Mouse (Mus musculus) embryo, embryonic 10.5 days (tissue): Measurements from ENCODE around the gene Scp2.

ENCODE experiments used
- DNase-seq: peaks from one replicate; pipeline ENCODE4 v3.0.0-alpha.2; 2015; ENCODE audit warnings: low spot score

The Scp2 gene

DNA sequence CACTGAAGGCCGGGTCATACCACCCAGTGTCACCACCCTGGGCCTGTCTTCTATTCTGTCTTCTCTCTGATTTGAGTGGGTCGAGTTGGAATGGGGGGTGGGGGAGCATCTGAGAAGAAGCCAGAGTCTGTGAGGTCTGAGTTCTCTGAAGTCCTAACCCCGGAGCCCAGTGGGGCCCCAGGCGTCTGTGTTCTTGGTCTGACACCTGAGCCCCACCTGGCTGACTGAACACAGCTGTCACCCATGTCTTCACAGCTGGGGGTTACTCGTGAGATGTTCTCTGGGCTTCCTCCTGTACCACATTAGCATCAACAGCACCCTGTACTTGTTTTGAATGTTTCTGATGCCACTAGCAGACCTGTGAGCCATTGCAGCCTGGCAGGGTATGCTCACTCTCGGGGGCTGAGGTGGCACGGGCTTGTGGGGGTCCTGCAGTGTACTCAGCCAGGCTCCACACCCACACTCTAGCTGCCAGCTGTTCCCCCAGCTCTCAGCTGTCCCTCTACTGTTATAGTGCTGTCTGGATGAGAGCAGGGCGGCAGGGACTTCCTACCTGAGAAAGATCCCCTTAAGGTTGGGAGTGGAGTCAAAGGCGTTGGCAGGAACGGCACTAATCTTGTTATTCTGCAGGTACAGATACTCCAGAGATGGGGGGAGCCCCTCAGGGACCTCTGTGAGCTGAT is 126.4 kb downstream of the Scp2 start:
- DNase-seq: no peak

DNA sequence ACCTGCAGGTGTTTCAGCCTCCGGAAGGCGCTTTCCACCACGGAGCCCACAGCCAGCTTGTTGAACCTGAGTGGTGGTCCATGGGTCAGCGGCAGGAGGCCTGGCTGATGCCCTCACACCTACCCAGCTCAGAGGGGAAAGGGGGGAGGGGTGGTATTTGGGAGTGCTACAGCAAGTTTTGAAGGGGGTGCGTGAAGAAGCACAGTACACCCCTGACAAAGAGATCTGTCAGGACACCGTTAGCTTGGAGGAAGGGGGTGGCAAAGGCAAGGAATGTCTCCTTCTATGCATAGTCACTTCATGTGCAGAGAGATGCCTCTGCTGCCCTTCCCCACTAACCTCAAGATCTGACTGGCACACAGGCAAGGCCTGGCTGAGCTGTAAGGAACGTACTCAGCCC is 127.0 kb downstream of the Scp2 start:
- DNase-seq: no peak

DNA sequence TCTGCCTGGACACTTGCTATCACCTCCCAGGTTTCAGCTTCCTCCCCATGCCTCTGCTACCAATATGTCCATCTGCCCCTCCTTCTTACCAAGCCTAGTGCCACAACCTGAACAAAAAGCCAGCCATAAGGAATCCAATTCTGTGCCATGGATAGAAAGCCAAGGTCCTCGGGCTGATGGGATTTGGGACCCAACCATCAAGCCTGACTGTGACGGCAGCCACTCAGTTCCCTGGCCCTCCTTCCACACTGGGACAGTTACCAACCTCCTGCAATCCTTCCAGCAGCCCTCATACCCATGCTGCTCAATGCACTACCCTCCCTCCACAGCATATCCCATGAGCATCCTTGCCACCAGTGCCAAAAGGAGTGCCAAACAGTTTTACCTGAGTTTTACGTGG is 128.5 kb downstream of the Scp2 start:
- no peak for DNase-seq

DNA sequence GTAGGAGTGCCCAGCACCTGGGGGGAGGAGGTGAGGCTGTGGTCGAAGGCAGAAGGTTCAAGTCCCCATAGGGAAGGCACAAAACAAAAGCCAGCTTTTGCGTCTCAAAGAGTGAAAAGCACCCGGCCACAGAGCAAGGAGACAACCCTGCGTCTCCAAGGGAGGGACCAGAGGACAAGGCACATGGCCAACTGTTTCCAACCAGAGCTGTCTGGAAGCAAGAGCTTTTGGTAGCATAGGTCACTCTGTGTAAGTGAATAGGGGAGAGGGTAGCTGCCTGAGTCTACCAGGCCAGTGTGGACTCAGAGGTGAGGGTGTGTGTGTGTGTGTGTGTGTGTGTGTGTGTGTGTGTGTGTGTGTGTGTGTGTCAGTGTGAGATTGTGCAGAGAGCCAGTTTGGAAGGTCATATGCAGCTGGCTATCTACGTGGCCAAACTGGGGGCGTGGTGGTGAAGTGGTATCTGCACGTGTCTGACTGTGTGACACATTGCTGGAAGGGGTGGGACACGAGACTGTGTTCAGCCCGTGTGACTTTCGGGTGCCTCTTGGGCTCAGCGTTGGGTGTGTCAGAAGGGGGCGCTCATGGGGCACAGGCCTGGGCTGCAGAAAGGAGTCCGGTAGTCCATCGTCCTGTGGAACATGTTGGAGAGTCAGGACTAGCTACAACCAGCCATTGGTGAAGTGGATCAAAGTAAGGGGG is 129.6 kb downstream of the Scp2 start:
- peak; percentile 16 for DNase-seq

DNA sequence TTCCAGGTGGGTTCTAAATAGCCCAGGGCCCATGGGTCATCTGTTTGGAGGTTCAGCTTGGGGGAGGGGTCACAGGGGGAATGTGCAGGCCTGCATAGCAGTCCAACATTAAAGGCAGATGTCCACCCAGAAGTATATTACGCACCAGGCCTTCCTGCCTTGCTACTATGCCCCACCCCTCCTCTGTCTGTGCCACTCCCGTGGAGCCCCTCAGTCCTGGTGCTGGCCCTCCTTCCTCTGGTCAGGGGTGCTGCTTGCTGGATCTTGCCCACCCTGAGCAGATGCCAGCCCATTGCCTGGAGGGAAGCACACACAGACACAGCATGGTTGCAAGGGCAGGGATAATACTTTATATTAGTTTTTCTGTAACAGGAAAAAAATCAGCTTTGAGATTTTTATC is 130.3 kb downstream of the Scp2 start:
- no peak for DNase-seq

DNA sequence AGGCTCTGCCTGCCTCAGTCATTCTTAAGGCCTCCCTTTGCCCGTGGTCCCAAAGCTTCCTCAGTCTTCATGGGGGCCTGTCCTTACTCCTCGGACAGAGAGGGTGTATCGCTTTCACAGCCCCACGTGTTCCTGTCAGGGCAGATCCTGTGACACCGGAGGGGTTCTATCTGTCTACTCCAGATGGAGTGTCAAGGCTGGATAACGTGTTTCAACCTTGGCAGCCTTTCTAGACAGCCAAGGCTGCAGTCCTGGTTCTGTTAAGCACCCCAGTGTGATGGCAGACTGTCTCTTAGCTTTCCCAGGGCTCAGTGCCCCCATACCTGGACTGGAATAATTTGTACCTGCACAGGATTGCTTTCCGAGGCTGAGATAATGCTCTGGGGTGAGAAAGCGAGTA is 136.3 kb downstream of the Scp2 start:
- DNase-seq: no peak

DNA sequence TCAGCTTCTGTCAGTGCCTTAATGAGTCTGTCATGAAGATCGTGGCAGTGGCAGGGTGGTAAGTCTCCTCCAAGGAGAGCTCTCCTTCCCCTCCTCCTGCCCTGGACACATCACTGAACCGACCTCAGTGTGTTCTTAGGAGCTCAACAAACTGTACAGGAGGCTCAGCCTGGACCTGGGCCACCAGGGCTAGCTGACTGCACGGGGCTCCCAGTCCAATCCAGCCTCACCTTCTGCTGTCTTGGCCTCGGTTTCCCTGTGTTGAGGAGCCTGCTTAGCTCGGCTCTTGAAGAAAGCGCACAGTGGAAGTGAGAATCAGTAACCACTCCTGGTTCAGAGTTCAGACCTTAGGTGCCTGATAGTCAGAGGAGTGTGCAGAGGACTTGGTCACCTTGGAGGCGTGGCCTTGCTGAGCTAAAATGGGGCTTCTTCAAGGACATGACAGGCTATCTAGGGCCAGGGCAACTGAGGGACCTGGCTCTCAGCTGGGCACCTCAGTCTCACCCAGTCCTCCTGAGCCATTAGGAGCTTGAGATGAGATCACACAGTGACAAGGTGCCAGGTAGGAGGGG is 137.2 kb downstream of the Scp2 start:
- DNase-seq: no peak

DNA sequence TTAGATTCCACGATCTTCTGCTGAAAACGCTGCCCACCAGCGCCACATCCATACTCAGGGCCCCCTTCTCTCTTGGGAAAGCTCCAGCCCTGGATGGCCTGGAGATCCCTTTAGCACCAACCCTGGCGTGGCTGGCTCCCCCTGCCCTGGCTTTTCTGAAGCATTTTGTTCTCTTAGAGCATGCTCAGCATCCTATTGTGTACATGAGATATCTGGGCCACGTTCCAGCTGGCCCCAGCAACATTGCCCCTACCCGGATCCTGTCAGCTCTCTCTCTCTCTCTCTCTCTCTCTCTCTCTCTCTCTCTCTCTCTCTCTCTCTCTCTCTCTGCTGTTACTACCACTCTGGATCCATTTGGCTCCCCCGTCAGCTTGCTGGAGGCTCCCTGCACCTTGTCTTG is 139.5 kb downstream of the Scp2 start:
- no peak for DNase-seq

DNA sequence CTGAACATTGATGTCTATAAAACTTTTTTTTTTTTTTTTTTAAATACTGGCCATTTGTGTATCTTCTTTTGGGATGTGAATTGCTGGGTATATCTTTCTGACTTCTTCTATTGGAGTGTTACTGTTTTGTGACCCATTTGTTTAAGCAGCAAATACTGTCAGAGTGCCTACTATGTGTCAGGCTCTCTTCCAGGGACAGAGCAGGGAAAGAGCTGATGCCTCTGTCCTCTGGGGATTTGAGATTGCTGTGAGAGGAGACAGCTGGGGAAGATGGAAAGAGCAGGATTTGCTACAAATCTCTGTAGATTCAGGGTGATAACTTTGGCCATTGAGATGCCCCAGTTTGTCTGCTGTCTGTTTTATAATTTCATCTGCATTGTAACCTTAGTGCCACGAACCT is 145.4 kb downstream of the Scp2 start:
- DNase-seq: no peak

DNA sequence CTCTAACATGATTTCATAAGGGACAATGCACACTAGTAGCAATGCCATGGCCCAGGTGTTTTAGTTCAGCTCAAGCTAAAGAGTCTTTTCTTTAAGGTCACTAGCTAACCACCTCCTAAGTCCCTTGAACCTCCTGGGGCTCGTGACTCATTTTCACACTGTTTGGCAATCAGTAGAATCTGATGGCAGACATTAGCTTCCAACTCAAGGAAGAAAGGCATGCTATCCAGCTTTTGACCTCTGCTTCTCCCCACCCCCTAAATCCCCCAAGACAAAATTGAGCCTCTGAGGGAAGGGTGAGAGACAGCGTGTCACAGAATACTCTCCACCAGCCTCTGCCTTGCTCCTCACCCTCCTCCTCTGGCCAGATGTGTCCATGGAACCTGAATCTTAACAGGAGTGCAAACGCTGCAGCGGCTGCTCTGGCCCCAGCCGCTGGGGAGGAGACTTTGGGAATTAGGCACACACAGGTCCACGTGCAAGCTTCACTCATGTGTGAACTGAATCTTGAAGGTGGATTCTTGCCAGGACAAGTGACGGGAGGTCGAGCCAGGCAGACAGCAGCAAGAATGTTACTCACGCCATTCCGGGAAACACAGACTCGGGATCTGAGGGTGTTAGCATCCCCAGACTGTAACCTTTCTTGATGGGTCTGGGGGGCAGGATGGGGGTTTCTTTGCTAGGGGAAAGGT is 146.0 kb downstream of the Scp2 start:
- DNase-seq: no peak

DNA sequence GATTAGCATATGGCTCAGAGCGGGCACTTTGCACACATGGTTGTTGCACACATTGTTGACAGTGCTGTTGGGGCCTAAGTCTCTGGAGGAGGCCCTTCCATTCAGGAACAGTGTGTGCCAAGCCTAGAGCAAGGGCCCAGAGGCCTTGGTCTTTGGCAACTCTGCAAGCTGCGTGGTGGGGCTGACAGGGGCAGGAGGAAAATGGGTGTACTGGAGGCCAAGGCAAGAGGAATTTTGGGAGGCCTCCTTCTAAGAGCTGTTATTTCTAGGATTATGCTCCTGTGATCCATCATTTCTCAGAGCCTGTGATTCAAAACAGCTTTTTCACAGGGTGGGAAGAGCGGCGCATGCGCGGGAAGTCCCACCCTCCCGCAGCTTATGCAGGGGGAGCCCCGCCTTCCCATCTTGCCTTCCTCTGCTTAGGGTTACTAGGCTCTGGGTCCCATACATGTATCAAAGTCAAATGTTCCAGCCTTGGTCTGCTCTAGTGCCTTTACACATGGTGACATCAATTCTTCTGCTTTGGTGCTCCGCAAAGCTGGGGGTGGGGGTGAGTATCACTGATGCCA is 148.3 kb downstream of the Scp2 start:
- no peak for DNase-seq

DNA sequence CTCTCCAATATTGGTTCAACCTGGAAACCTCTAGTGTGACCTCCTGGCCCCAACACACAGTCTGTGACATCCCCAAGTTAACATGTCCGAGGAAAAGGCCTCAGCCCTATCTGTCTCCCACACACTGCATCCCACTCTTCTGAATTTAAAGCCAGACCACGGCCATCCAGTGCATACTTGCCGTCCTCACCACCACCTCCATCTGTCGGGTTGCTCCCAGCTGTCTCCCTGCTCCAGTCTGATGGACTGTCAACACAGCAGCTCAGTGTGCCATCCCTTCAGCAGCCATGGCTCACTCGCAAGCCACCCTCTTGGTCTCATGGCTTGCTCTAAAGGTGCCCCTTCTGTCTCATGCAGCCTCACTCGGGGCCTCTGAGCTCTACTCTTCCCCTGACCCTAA is 149.1 kb downstream of the Scp2 start:
- DNase-seq: no peak

DNA sequence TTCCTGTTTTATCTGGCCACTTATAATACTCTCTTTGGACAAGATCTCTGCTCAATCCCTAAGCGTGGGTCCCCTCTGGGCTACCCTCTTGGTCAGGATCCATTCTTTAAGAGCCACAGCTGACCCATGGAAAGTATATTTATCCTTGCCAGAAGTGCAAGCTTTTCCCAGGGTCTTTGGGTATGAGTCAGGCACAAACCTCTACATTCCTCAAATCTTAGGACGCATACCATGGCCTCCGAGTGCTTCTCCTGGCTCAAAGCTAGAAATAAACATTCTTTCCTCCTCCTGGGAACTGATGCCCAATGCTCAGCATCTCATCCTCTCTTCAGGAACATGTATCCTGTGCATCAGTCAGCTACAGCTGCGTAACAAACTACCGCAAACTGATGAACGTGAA is 149.8 kb downstream of the Scp2 start:
- DNase-seq: no peak
